Mouse (Mus musculus) activated CD4-positive, CD25-positive, alpha-beta regulatory T cell, adult 9 weeks (primary cell): ENCODE measurements around the gene Mrpl41. TPM values are rescaled to one million over a fixed set of nuclear protein-coding genes. Genes with fewer than 3 reads are reported as not detected.

Experiments used
- polyA plus RNA-seq: library from polyadenylated mRNA; unstranded; fragments of 100-300 nt; shearing (Covaris generic); gene quantifications from one replicate; pipeline ENCODE4 v1.2.1, GENCODE M21; 2017

The Mrpl41 gene
- polyA plus RNA-seq: 104 TPM

DNA sequence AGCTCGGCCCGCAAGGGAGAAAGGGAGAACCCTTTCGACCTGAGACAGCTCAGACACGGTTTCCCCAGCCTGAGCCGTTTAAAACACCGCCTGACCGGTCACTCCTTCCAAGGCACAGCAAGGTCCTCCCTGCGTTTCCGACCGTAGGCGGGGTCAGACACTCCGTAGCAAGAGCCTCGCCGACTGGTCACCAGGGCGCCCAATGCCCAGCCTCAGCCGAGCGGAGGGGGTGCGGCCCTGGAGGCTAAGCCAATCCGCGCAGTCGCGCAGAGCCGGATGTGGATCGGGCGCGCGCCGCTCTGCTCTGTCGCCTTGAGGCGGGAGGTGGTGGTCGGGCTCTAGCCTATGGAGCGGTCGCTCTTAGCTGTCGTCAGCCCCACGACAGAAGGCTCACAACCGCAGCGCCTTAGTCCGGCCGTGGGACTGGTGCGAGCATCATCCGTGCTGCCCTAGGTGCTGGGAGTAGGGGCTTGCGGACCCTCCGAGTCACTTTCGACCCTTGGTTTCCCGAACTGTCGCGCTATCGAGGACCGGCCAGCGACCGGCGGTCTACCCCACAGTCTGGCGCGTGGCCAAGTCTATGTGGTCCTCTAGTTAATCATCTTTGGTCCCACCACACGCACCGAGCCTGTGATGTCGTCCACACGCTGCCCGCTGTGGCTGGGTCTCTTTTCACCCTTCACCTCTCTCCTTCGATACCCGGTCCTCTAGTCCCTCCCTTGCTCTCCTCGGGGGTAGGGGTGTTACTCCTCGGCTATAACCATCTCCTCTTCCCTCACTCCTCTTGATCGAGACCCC is at the start of gene Mrpl41:
Gene Mrpl41, minus strand, starts transcription at position 193 of the 798 bp plus-strand sequence.

GRCm38 (mm10) chr2:24975704-24976297 is 903 bp upstream of the Mrpl41 start, which contains the start of gene Pnpla7:
Gene Pnpla7 (plus strand): TSS chr2:24976033.

DNA sequence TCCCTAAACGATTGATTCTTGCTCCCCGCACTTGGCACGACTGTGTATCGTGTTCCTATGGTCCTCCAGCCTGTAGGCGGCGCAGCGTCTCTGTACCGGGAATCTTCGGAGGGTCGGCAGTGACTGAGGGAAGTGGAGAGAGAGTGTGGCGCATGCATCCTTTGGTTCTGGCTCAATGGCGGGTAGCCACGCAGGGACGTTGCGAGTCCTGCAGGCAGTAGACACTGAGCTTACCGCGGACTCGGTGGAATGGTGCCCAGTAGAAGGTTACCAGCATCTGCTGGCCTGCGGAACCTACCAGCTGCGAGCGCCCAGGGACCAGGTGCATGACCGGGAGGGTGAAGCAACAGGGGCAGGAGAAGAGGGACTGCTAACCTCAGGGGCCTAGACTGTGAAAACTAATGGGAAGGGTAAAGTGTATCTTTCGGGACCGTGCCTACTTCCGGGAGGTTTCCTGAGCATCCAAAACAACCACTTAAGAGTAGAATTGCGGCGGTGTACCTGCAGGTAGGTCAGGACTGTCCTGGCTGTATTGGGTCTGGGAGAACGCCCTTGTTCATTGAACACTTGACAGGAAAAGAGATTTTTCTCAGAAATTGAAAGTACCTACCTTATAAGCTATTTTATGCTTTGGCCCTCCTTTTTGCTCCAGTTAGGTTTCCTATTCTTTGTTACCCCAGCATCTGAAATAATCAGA is 12.4 kb downstream of the Mrpl41 start, which contains the start of gene Dph7:
Gene Dph7, plus strand, starts transcription at position 97 of the 697 bp plus-strand sequence.

GRCm38 (mm10) chr2:24949421-24950188 is 25.3 kb downstream of the Mrpl41 start, which contains the start of gene Zmynd19:
Gene Zmynd19 (plus strand): TSS chr2:24949792.

GRCm38 (mm10) chr2:24935057-24935796 is 39.7 kb downstream of the Mrpl41 start, which contains the start of gene Arrdc1:
Gene Arrdc1 (minus strand): TSS chr2:24935252.

Other genes starting within 250 kb of the Mrpl41 start
- gene Cacna1b, start 211.9 kb downstream of the Mrpl41 start, polyA plus RNA-seq: 0.04 TPM
- 54.5 TPM for gene Ehmt1, start 55.5 kb downstream of the Mrpl41 start, polyA plus RNA-seq
- 279 TPM for gene Arrdc1, start 39.8 kb downstream of the Mrpl41 start, polyA plus RNA-seq
- gene Zmynd19, start 25.3 kb downstream of the Mrpl41 start, polyA plus RNA-seq: 0.84 TPM
- 31.2 TPM for gene Dph7, start 12.7 kb downstream of the Mrpl41 start, polyA plus RNA-seq
- gene Pnpla7, start 935 bp upstream of the Mrpl41 start, polyA plus RNA-seq: 95.9 TPM
- gene Nsmf, start 79.3 kb upstream of the Mrpl41 start, polyA plus RNA-seq: 30.6 TPM
- 0.48 TPM for gene Entpd8, start 105.2 kb upstream of the Mrpl41 start, polyA plus RNA-seq
- gene Noxa1, start 120.1 kb upstream of the Mrpl41 start, polyA plus RNA-seq: 13.2 TPM
- gene Nrarp, start 205.7 kb upstream of the Mrpl41 start, polyA plus RNA-seq: not detected
- gene Tor4a, start 221.8 kb upstream of the Mrpl41 start, polyA plus RNA-seq: 153 TPM
- gene Nelfb, start 236.4 kb upstream of the Mrpl41 start, polyA plus RNA-seq: 167 TPM
- gene Stpg3, start 239.5 kb upstream of the Mrpl41 start, polyA plus RNA-seq: not detected
- gene Fam166a, start 243.6 kb upstream of the Mrpl41 start, polyA plus RNA-seq: not detected
- 235 TPM for gene Tubb4b, start 249.6 kb upstream of the Mrpl41 start, polyA plus RNA-seq